Mouse (Mus musculus) adrenal gland, postnatal 14 days (tissue): Measurements from ENCODE around the gene Tpst1. TPM values are rescaled to one million over a fixed set of nuclear protein-coding genes. Genes with fewer than 3 reads are reported as not detected.

ENCODE experiments used
- DNase-seq: peaks from one replicate; pipeline ENCODE4 v3.0.0; 2021; ENCODE audit warnings: mixed read lengths
- total RNA-seq: library from RNA; stranded (reverse); gene quantifications from 2 replicates; pipeline ENCODE4 v1.2.3, GENCODE M21; 2021

Gene Tpst1
- total RNA-seq, 1 experiment from 2014 or later: 32.5 TPM

GRCm38 (mm10) chr5:130052510-130052909, 20.6 kb upstream of the Tpst1 start:
- DNase-seq: no peak

- DNase-seq: no peak
Observed at GRCm38 (mm10) chr5:130052955-130053354, 20.2 kb upstream of the Tpst1 start.

GRCm38 (mm10) chr5:130055688-130056087, 17.4 kb upstream of the Tpst1 start:
- no peak for DNase-seq

GRCm38 (mm10) chr5:130056303-130056702, 16.8 kb upstream of the Tpst1 start:
- no peak for DNase-seq

GRCm38 (mm10) chr5:130059413-130060328, 13.5 kb upstream of the Tpst1 start:
- DNase-seq: no peak

- DNase-seq: no peak
Observed at GRCm38 (mm10) chr5:130060329-130060665, 12.8 kb upstream of the Tpst1 start.

GRCm38 (mm10) chr5:130062096-130062495, 11.0 kb upstream of the Tpst1 start:
- no peak for DNase-seq

GRCm38 (mm10) chr5:130063760-130064159, 9.4 kb upstream of the Tpst1 start:
- DNase-seq: peak; percentile 39

GRCm38 (mm10) chr5:130065579-130065978, 7.5 kb upstream of the Tpst1 start:
- DNase-seq: no peak

GRCm38 (mm10) chr5:130067841-130068264, 5.3 kb upstream of the Tpst1 start:
- no peak for DNase-seq

- no peak for DNase-seq
Observed at GRCm38 (mm10) chr5:130074491-130074890, 1.4 kb downstream of the Tpst1 start.

- peak; percentile 50 for DNase-seq
Observed at GRCm38 (mm10) chr5:130076396-130076795, 3.3 kb downstream of the Tpst1 start.

GRCm38 (mm10) chr5:130078096-130078833, 5.1 kb downstream of the Tpst1 start:
- DNase-seq: peak; percentile 61

- no peak for DNase-seq
Observed at GRCm38 (mm10) chr5:130078834-130079156, 5.7 kb downstream of the Tpst1 start.

- DNase-seq: peak; percentile 97
Observed at GRCm38 (mm10) chr5:130079202-130080050, 6.3 kb downstream of the Tpst1 start.

GRCm38 (mm10) chr5:130080051-130080681, 7.0 kb downstream of the Tpst1 start:
- DNase-seq: no peak

GRCm38 (mm10) chr5:130081181-130081881, 8.2 kb downstream of the Tpst1 start:
- DNase-seq: no peak

GRCm38 (mm10) chr5:130082431-130082830, 9.3 kb downstream of the Tpst1 start:
- DNase-seq: peak; percentile 26

- DNase-seq: no peak
Observed at GRCm38 (mm10) chr5:130084271-130084670, 11.1 kb downstream of the Tpst1 start.

- DNase-seq: no peak
Observed at GRCm38 (mm10) chr5:130088008-130088407, 14.9 kb downstream of the Tpst1 start.

- DNase-seq: no peak
Observed at GRCm38 (mm10) chr5:130088612-130089011, 15.5 kb downstream of the Tpst1 start.
